Mouse (Mus musculus): ENCODE data around the gene Gart.

Gene Gart

GRCm38 (mm10) chr16:91647461-91648219 is 888 bp upstream of the Gart start, which contains the start of gene Son:
Son (plus strand) TSS chr16:91647506.
- peak; percentile 93 for DNase-seq (ENCODE audit: low spot score)

GRCm38 (mm10) chr16:91645995-91646602 is 653 bp downstream of the Gart start:
- peak; percentile 44 for DNase-seq (ENCODE audit: low spot score)

- peak; percentile 19 for DNase-seq (ENCODE audit: low spot score)
Measured at GRCm38 (mm10) chr16:91645420-91645819, 1.3 kb downstream of the Gart start.

- peak; percentile 36 for DNase-seq (ENCODE audit: low spot score)
Measured at GRCm38 (mm10) chr16:91644901-91645300, 1.9 kb downstream of the Gart start.

GRCm38 (mm10) chr16:91640171-91640570 is 6.6 kb downstream of the Gart start:
- DNase-seq (ENCODE audit: low spot score) = no peak

GRCm38 (mm10) chr16:91639636-91640035 is 7.1 kb downstream of the Gart start:
- no peak for DNase-seq (ENCODE audit: low spot score)

GRCm38 (mm10) chr16:91639161-91639560 is 7.6 kb downstream of the Gart start:
- DNase-seq (ENCODE audit: low spot score) = peak; percentile 84

GRCm38 (mm10) chr16:91633641-91634040 is 13.1 kb downstream of the Gart start:
- DNase-seq (ENCODE audit: low spot score) = no peak

- DNase-seq (ENCODE audit: low spot score) = no peak
Measured at GRCm38 (mm10) chr16:91632940-91633339, 13.8 kb downstream of the Gart start.

GRCm38 (mm10) chr16:91632439-91632838 is 14.3 kb downstream of the Gart start:
- peak; percentile 82 for DNase-seq (ENCODE audit: low spot score)

- no peak for DNase-seq (ENCODE audit: low spot score)
Measured at GRCm38 (mm10) chr16:91630584-91630983, 16.2 kb downstream of the Gart start.

GRCm38 (mm10) chr16:91629749-91630148 is 17.0 kb downstream of the Gart start:
- no peak for DNase-seq (ENCODE audit: low spot score)

- no peak for DNase-seq (ENCODE audit: low spot score)
Measured at GRCm38 (mm10) chr16:91628673-91629072, 18.1 kb downstream of the Gart start.

- DNase-seq (ENCODE audit: low spot score) = no peak
Measured at GRCm38 (mm10) chr16:91627831-91628230, 18.9 kb downstream of the Gart start.

GRCm38 (mm10) chr16:91623074-91623473 is 23.7 kb downstream of the Gart start:
- no peak for DNase-seq (ENCODE audit: low spot score)

- no peak for DNase-seq (ENCODE audit: low spot score)
Measured at GRCm38 (mm10) chr16:91620991-91621390, 25.8 kb downstream of the Gart start.

GRCm38 (mm10) chr16:91620185-91620584 is 26.6 kb downstream of the Gart start:
- no peak for DNase-seq (ENCODE audit: low spot score)

- DNase-seq (ENCODE audit: low spot score) = peak; percentile 82
Measured at GRCm38 (mm10) chr16:91618511-91619501, 27.9 kb downstream of the Gart start, which contains the start of gene Dnajc28. Dnajc28 (minus strand) TSS chr16:91619026.

GRCm38 (mm10) chr16:91614552-91614951 is 32.2 kb downstream of the Gart start:
- DNase-seq (ENCODE audit: low spot score) = no peak

- DNase-seq (ENCODE audit: low spot score) = no peak
Measured at GRCm38 (mm10) chr16:91612525-91612924, 34.2 kb downstream of the Gart start.

- no peak for DNase-seq (ENCODE audit: low spot score)
Measured at GRCm38 (mm10) chr16:91611248-91611647, 35.5 kb downstream of the Gart start.
